Mouse (Mus musculus): Measurements from ENCODE around the gene Myl10.

DNA sequence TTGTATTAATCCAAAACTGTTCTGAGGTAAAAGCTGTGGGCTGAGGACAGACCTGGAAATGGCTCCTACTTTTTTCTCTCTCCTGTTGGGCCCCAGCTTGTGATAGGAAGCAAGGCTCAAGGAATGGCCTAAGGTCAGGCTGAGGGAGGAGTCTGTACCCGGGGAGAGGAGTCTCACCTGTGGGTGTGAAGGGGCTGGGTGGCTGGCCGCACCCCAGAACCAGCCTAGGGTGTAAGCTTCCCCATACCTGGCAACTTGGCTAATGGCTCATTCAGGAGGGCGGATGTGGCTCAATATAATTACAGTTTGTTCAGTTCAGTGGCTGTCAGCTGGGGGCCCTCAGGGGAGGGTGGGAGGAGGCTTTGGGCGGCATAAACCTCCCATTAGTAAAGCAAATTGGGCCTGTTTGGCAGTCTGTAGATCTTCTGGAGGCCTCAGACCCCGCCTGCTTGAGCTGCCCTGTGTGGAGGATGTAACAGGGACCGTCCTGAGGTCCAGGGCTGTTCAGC lies 14.1 kb upstream of the Myl10 start:
- TF ChIP-seq GATA1 (IDR thresholded peaks at IDR 0.05; ENCODE audit: low read length) (no peak), TAL1 (IDR thresholded peaks at IDR 0.05; ENCODE audit: low read length) (no peak)

Data from erythroblast, embryonic 14.5 days (primary cell).